Mouse (Mus musculus) liver, embryonic 16.5 days (tissue): Measurements from ENCODE around the gene Tmprss7. TPM values are rescaled to one million over a fixed set of nuclear protein-coding genes. Genes with fewer than 3 reads are reported as not detected.

Experiments
- ATAC-seq: fragments of 200-750 bp; cut with Nextera tagmentation; 2 replicates; pipeline ENCODE4 v1.8.0; 2017; ENCODE audit warnings: low read depth, mild to moderate bottlenecking, moderate number of reproducible peaks, moderate library complexity
- H3K27ac ChIP-seq: fragments of 300-500 bp; sonication (generic); 2 replicates; pipeline ENCODE4 v1.5.1; 2014; ENCODE audit warnings: mild to moderate bottlenecking, low read length
- H3K27me3 ChIP-seq: fragments of 300-500 bp; sonication (generic); 2 replicates; pipeline ENCODE4 v1.6.1; 2014; ENCODE audit warnings: low read depth, low read length, mixed read lengths; ENCODE audit not compliant: control insufficient read depth, insufficient read depth
- H3K36me3 ChIP-seq: fragments of 300-500 bp; sonication (generic); 2 replicates; pipeline ENCODE4 v1.6.1; 2014; ENCODE audit warnings: mild to moderate bottlenecking; ENCODE audit not compliant: control insufficient read depth, insufficient read depth
- H3K4me1 ChIP-seq: fragments of 300-500 bp; sonication (generic); 2 replicates; pipeline ENCODE4 v1.6.1; 2014; ENCODE audit warnings: low read depth, low read length, mixed read lengths; ENCODE audit not compliant: control insufficient read depth
- H3K4me2 ChIP-seq: fragments of 300-500 bp; sonication (generic); 2 replicates; pipeline ENCODE4 v1.6.1; 2014; ENCODE audit warnings: low read depth, low read length, mixed read lengths
- H3K4me3 ChIP-seq: fragments of 300-500 bp; sonication (generic); 2 replicates; pipeline ENCODE4 v1.5.1; 2014; ENCODE audit warnings: low read depth, mild to moderate bottlenecking, low read length
- H3K9ac ChIP-seq: fragments of 300-500 bp; sonication (generic); 2 replicates; pipeline ENCODE4 v1.6.1; 2014; ENCODE audit warnings: low read depth, low read length
- H3K9me3 ChIP-seq: fragments of 300-500 bp; sonication (generic); replicated peaks from 2 replicates; pipeline ENCODE4 v1.6.1; 2016; ENCODE audit warnings: low read length; ENCODE audit not compliant: control insufficient read depth
- WGBS: fragments of 180-500 bp; shearing (Covaris S2); extraction: QIAGEN DNeasy Blood & Tissue Kit; methylation state at CpG from one replicate; pipeline ENCODE4 v1.1.7; 2014; ENCODE audit not compliant: insufficient replicate concordance; 5-methylcytosine and 5-hydroxymethylcytosine counted together
- polyA plus RNA-seq: library from polyadenylated mRNA; unstranded; fragments of >200 nt; fragmentation: Nextera tagmentation; extraction: Ambion mirVana; gene quantifications from 2 replicates; pipeline ENCODE4 v1.2.1, GENCODE M21; 2015

The Tmprss7 gene
- polyA plus RNA-seq, 1 experiment from 2014 or later, result 0.13 TPM

GRCm38 (mm10) chr16:45666136-45666535 lies 27.3 kb downstream of the Tmprss7 start:
- no peak overlapping the region for H3K9ac ChIP-seq
- no peaks in the 10 kb centered on the region for H3K4me1 ChIP-seq
- H3K27ac ChIP-seq, result no peak overlapping the region
- no peaks in the 10 kb centered on the region for H3K9me3 ChIP-seq
- no peaks in the 10 kb centered on the region for H3K27me3 ChIP-seq
- ATAC-seq, result peak; percentile 70
- H3K4me2 ChIP-seq, result no peak overlapping the region
- H3K36me3 ChIP-seq, result no peaks in the 10 kb centered on the region
- 17% methylated on average over 2 of the region's 2 CpGs for WGBS
- no peak overlapping the region for H3K4me3 ChIP-seq

DNA sequence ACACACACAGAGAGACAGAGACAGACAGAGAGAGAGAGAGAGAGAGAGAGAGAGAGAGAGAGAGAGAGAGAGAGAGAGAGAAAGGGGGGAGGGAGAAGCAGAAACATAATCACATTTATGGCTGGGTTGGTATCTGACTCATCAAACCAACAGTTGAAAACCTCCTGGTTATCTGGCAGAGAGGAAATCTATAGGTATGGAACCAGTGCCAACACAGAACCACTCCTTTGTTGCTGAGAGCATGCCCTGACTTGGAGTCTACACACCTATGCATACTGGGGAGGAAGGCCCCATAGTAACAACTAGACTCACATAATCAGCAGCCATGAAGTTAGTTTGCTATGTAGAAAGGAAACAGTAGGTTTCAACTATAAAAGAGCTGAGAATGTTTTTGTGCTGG lies 31.1 kb downstream of the Tmprss7 start:
- Histone ChIP-seq H3K9me3 (no peaks in the 10 kb centered on the region), H3K4me3 (no peak overlapping the region)
- no peak for ATAC-seq

GRCm38 (mm10) chr16:45659596-45659995 lies 33.9 kb downstream of the Tmprss7 start:
- no peaks in the 10 kb centered on the region for H3K9me3 ChIP-seq
- H3K36me3 ChIP-seq, result no peaks in the 10 kb centered on the region
- ATAC-seq, result no peak
- no peak overlapping the region for H3K9ac ChIP-seq
- H3K27ac ChIP-seq, result no peak overlapping the region
- no peaks in the 10 kb centered on the region for H3K27me3 ChIP-seq
- H3K4me3 ChIP-seq, result no peak overlapping the region
- WGBS, result 73% methylated on average over 4 of the region's 4 CpGs
- H3K4me2 ChIP-seq, result no peak overlapping the region
- H3K4me1 ChIP-seq, result no peaks in the 10 kb centered on the region; the same call in 1 of the 2 replicates

More for the DNA sequence above, 31.1 kb downstream of the Tmprss7 start:
- Histone ChIP-seq H3K27me3 (no peaks in the 10 kb centered on the region), H3K9ac (no peak overlapping the region), H3K36me3 (no peaks in the 10 kb centered on the region), H3K4me2 (no peak overlapping the region), H3K4me1 (no peaks in the 10 kb centered on the region; the same call in 1 of the 2 replicates), H3K27ac (no peak overlapping the region)

DNA sequence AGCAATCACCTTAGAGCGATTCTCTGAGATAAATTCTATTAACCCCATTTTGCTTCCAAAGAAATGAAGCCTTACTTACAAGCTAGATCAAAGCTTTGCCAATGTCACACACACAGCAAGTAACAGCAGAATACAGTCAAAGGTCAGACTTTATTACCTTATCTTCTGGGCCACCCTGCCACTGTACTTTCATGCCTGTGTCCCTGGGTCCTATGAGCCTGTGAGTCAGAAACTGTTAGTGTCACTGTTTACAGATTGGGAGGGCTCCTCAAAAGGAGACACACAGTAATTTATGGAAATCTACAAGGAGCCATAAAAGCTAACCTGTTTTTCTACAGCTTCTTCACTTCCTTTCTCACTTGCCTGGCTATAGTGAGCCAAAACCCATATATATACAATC lies 35.2 kb downstream of the Tmprss7 start:
- Histone ChIP-seq H3K4me2 (no peak overlapping the region), H3K4me3 (no peak overlapping the region), H3K9me3 (no peaks in the 10 kb centered on the region), H3K4me1 (no peaks in the 10 kb centered on the region; the same call in 1 of the 2 replicates), H3K27ac (no peak overlapping the region), H3K36me3 (no peaks in the 10 kb centered on the region), H3K27me3 (no peaks in the 10 kb centered on the region), H3K9ac (no peak overlapping the region)
- 48% methylated on average over 1 of the region's 1 CpGs for WGBS
- ATAC-seq, result no peak

DNA sequence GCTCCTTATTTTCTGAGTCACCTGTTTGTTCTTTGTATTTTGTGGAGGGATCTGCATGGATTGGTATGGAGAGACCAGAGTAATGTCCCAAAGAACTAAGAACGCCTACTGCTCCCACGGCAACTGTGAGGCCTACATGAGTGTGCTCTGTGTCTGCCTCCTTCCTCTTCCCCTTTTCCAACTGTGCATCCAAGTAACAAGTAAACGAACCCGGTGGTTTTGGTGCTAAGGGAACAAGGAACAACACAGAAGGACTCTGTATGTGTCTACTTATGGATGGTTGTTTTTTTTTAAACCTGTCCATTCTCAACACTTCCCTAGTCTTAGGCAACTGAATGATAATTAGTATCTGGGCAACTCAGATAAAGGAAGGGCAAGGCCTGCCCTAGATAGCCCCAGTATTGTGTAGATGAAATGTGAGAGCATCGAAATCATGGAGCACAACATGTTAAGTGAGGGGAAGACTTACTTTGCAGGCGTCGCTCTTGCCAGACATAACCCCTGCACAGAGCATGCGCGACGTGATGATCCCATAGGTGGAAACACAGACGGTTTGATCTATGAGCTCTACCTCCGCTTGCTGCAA lies 35.8 kb downstream of the Tmprss7 start:
- Histone ChIP-seq H3K4me3 (no peak overlapping the region), H3K4me1 (no peaks in the 10 kb centered on the region; the same call in 1 of the 2 replicates), H3K9me3 (no peaks in the 10 kb centered on the region), H3K4me2 (no peak overlapping the region), H3K27ac (no peak overlapping the region), H3K27me3 (no peaks in the 10 kb centered on the region), H3K36me3 (no peaks in the 10 kb centered on the region), H3K9ac (no peak overlapping the region)
- ATAC-seq, result peak; percentile 56
- WGBS, result 42% methylated on average over 12 of the region's 12 CpGs

- no peak overlapping the region for H3K27ac ChIP-seq
- H3K4me2 ChIP-seq, result peak overlapping the region; percentile 65
- H3K4me3 ChIP-seq, result no peak overlapping the region
- H3K27me3 ChIP-seq, result no peaks in the 10 kb centered on the region
- no peaks in the 10 kb centered on the region for H3K36me3 ChIP-seq
- 67% methylated on average over 9 of the region's 9 CpGs for WGBS
- no peaks in the 10 kb centered on the region; the same call in 1 of the 2 replicates for H3K4me1 ChIP-seq
- no peaks in the 10 kb centered on the region for H3K9me3 ChIP-seq
- no peak for ATAC-seq
- H3K9ac ChIP-seq, result no peak overlapping the region
These were observed 39.0 kb downstream of the Tmprss7 start for GRCm38 (mm10) chr16:45654465-45654864.

- no peaks in the 10 kb centered on the region; the same call in 1 of the 2 replicates for H3K4me1 ChIP-seq
- peak within 1 kb of the TSS; percentile 23 for H3K4me3 ChIP-seq
- no peaks in the 10 kb centered on the region for H3K9me3 ChIP-seq
- H3K27me3 ChIP-seq, result no peaks in the 10 kb centered on the region
- no peak for ATAC-seq
- peak within 1 kb of the TSS; percentile 11; the same call in 1 of the 2 replicates for H3K9ac ChIP-seq
- peak within 1 kb of the TSS; percentile 65 for H3K4me2 ChIP-seq
- WGBS, result 12% methylated on average over 20 of the region's 20 CpGs
- no peaks in the 10 kb centered on the region for H3K36me3 ChIP-seq
- no peak within 1 kb of the TSS for H3K27ac ChIP-seq
These were observed 39.5 kb downstream of the Tmprss7 start, which contains the start of gene BC016579 for GRCm38 (mm10) chr16:45653934-45654332. Gene BC016579, minus strand, starts transcription at chr16:45654068.

- no peaks in the 10 kb centered on the region; the same call in 1 of the 2 replicates for H3K4me1 ChIP-seq
- no peak overlapping the region for H3K27ac ChIP-seq
- H3K36me3 ChIP-seq, result no peaks in the 10 kb centered on the region
- H3K9ac ChIP-seq, result peak overlapping the region; percentile 11; the same call in 1 of the 2 replicates
- no peak for ATAC-seq
- no peaks in the 10 kb centered on the region for H3K9me3 ChIP-seq
- no peaks in the 10 kb centered on the region for H3K27me3 ChIP-seq
- 17% methylated on average over 17 of the region's 17 CpGs for WGBS
- peak overlapping the region; percentile 65 for H3K4me2 ChIP-seq
- H3K4me3 ChIP-seq, result peak overlapping the region; percentile 23
These were observed 40.2 kb downstream of the Tmprss7 start for GRCm38 (mm10) chr16:45653009-45653933.

DNA sequence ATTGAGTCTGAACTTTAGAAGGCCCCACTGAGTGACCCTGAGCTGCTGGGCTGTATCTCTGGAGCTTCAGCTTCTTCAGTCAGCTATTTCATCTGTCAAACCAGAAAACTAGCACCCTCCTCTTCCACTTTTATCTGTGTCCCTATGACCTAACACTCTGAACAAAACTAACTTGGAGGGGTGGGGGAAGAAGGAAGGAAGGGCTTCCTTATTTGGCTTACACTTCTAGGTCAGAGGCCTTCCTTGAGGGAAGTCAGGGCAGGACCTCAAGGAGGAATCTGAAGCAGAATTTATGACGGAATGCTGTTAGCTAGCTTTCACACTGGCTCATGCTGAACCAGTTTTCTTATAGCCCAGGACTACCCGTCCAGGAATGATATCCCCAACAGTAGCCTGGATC lies 42.0 kb downstream of the Tmprss7 start:
- WGBS, result 30% methylated on average over 2 of the region's 2 CpGs
- Histone ChIP-seq H3K4me2 (no peak overlapping the region), H3K4me1 (no peaks in the 10 kb centered on the region; the same call in 1 of the 2 replicates), H3K27ac (no peak overlapping the region), H3K9me3 (no peaks in the 10 kb centered on the region), H3K4me3 (no peak overlapping the region), H3K27me3 (no peaks in the 10 kb centered on the region), H3K9ac (no peak overlapping the region), H3K36me3 (no peaks in the 10 kb centered on the region)
- peak; percentile 63; the same call in 1 of the 2 replicates for ATAC-seq
